Mouse (Mus musculus) C2C12 (cell line): Measurements from ENCODE around the gene Rhobtb3. TPM values are rescaled to one million over a fixed set of nuclear protein-coding genes. Genes with fewer than 3 reads are reported as not detected.
"Not testable (repeated sequence)": the region's sequence is repeated elsewhere in the genome, so short reads cannot be mapped to it uniquely, and the experiment has no call there.

ENCODE experiments used
- H3K27me3 ChIP-seq: one replicate; pipeline ENCODE4 v1.6.1; 2011; ENCODE audit not compliant: control insufficient read depth, insufficient read depth, insufficient read length
- H3K36me3 ChIP-seq: one replicate; pipeline ENCODE4 v1.6.1; 2011; ENCODE audit not compliant: control insufficient read depth, insufficient read depth
- H3K4me3 ChIP-seq: one replicate; pipeline ENCODE4 v1.5.1; 2011; ENCODE audit warnings: mild to moderate bottlenecking, control low read depth; ENCODE audit not compliant: poor library complexity, insufficient read depth, severe bottlenecking
- H3K79me2 ChIP-seq: one replicate; pipeline ENCODE4 v1.6.1; 2011; ENCODE audit not compliant: control insufficient read depth, insufficient read depth
- H3K79me3 ChIP-seq: one replicate; pipeline ENCODE4 v1.6.1; 2011; ENCODE audit warnings: low read depth, control low read depth
- H3ac ChIP-seq: one replicate; pipeline ENCODE3; 2011; ENCODE audit warnings: low read depth; ENCODE audit not compliant: control insufficient read depth, insufficient read length
- CEBPB ChIP-seq: IDR thresholded peaks from one replicate; pipeline ENCODE4 v1.6.1; 2011; ENCODE audit warnings: low read depth, mild to moderate bottlenecking, control low read depth, moderate library complexity
- CTCF ChIP-seq: IDR thresholded peaks from one replicate; pipeline ENCODE4 v1.5.1; 2011; ENCODE audit not compliant: control insufficient read depth, insufficient read depth, insufficient read length
- FOSL1 ChIP-seq: IDR thresholded peaks from one replicate; pipeline ENCODE4 v1.8.0; 2011; ENCODE audit warnings: mild to moderate bottlenecking, low read length; ENCODE audit not compliant: poor library complexity, insufficient read depth, severe bottlenecking
- MAX ChIP-seq: IDR thresholded peaks from one replicate; pipeline ENCODE4 v1.6.1; 2011; ENCODE audit warnings: mild to moderate bottlenecking, control low read depth
- MYOD1 ChIP-seq: IDR thresholded peaks from one replicate; pipeline ENCODE4 v1.6.1; 2011; ENCODE audit warnings: low read depth; ENCODE audit not compliant: control insufficient read depth, insufficient read length
- MYOG ChIP-seq: IDR thresholded peaks from one replicate; pipeline ENCODE4 v1.6.1; 2011; ENCODE audit not compliant: control insufficient read depth, insufficient read length; ENCODE audit errors: extremely low read depth
- USF1 ChIP-seq: IDR thresholded peaks from one replicate; pipeline ENCODE4 v1.6.1; 2011; ENCODE audit warnings: low read depth, mild to moderate bottlenecking, control low read depth, moderate library complexity
- polyA plus RNA-seq: library from polyadenylated mRNA; unstranded; fragments of >200 nt; fragmentation: generic; extraction: Trizol; gene quantifications from one replicate; pipeline ENCODE4 v1.2.1, GENCODE M21; 2012; ENCODE audit warnings: missing spikeins

Rhobtb3 gene
- polyA plus RNA-seq, 1 experiment, result 10.1 TPM

GRCm38 (mm10) chr13:75933287-75933686 lies 10.4 kb downstream of the Rhobtb3 start:
- no peak overlapping the region for H3ac ChIP-seq
- H3K79me2 ChIP-seq, result peaks cover 32% of the 10 kb centered on the region
- H3K79me3 ChIP-seq, result peaks cover 14% of the 10 kb centered on the region
- no peak overlapping the region for H3K4me3 ChIP-seq
- no peaks in the 10 kb centered on the region for H3K27me3 ChIP-seq
- peaks cover 37% of the 10 kb centered on the region for H3K36me3 ChIP-seq
- TF ChIP-seq MAX (no peak), CTCF (no peak), CEBPB (no peak), FOSL1 (no peak), MYOG (no peak), USF1 (no peak), MYOD1 (no peak)

DNA sequence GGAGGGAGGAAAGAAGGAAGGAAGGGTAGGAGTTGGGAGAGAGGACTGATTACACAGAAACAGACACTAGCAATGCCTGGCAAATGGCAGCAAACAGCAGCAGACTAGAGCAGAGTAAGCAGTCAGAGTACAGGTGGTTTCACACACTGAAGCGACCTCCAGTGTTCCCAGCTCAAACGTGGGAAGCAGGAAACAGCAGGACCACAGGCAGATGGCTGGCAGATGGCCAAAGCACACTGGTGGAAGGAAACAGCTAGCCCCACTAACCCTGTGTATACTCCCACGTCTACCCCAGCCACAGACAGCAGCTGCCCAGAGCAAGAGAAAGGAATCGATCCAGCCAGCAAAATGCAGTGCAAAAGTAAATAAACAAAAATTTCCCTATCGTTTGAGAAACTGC lies 12.7 kb downstream of the Rhobtb3 start:
- Histone ChIP-seq H3ac (no peak overlapping the region), H3K4me3 (no peak overlapping the region), H3K36me3 (peaks cover 30% of the 10 kb centered on the region), H3K27me3 (no peaks in the 10 kb centered on the region), H3K79me3 (peaks cover 11% of the 10 kb centered on the region), H3K79me2 (peaks cover 32% of the 10 kb centered on the region)
- TF ChIP-seq MYOD1, result no peak
- TF ChIP-seq CTCF, result no peak
- TF ChIP-seq USF1, result no peak

GRCm38 (mm10) chr13:75930660-75931059 lies 13.1 kb downstream of the Rhobtb3 start:
- H3K4me3 ChIP-seq, result no peak overlapping the region
- H3K36me3 ChIP-seq, result peaks cover 30% of the 10 kb centered on the region
- no peak overlapping the region for H3ac ChIP-seq
- TF ChIP-seq MYOG, result no peak
- no peak for TF ChIP-seq CTCF
- no peak for TF ChIP-seq MYOD1
- TF ChIP-seq USF1, result no peak
- TF ChIP-seq MAX, result no peak
- TF ChIP-seq CEBPB, result no peak
- TF ChIP-seq FOSL1, result no peak
- peaks cover 11% of the 10 kb centered on the region for H3K79me3 ChIP-seq
- no peaks in the 10 kb centered on the region for H3K27me3 ChIP-seq
- H3K79me2 ChIP-seq, result peaks cover 32% of the 10 kb centered on the region

DNA sequence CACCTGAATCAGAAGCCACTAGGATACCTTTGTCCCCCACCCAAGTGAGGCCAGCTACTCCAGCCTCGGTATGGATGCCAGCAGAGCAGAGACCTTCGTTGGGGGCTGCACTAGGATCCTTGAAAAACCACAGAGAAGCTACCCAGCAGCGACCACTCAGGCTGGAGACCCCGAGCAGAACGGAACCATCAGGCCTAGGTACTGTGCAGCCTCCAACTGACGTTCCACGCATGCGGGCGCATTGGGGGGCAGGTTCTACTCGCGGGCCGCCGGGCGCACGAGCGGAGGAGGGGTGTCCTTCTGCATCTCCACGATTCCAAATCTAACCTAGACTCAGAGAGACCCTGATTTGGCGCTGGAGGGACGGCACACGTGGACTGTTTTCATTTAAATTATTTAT lies 13.7 kb downstream of the Rhobtb3 start:
- TF ChIP-seq CEBPB, result no peak
- no peak for TF ChIP-seq CTCF
- no peak for TF ChIP-seq MAX
- no peak for TF ChIP-seq MYOD1
- no peak for TF ChIP-seq MYOG
- peaks cover 11% of the 10 kb centered on the region for H3K79me3 ChIP-seq
- peaks cover 32% of the 10 kb centered on the region for H3K79me2 ChIP-seq
- H3K4me3 ChIP-seq, result no peak overlapping the region
- no peaks in the 10 kb centered on the region for H3K27me3 ChIP-seq
- H3ac ChIP-seq, result no peak overlapping the region
- H3K36me3 ChIP-seq, result peaks cover 30% of the 10 kb centered on the region

DNA sequence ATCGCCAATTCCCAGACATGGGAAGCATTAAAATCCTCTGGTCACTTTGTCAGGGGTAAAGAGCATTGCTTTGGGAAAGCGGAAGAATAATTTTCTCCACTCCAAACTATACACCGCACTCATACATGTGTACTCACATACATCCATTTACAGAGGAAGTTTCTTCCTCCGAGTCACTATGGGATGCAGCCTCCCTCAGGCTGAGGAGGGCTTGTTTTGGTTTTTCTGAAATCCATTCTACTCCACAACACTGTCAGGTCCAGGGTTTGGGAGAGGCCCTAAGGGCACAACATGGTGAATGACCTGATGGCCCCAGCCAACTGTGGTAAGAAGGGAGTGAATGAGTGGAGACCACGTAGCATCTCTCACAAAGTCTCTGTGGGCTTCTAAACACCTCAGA lies 14.7 kb downstream of the Rhobtb3 start:
- H3K27me3 ChIP-seq, H3ac ChIP-seq, H3K4me3 ChIP-seq: not testable (repeated sequence)
- Histone ChIP-seq H3K79me2 (peaks cover 31% of the 10 kb centered on the region), H3K36me3 (peaks cover 30% of the 10 kb centered on the region), H3K79me3 (peaks cover 11% of the 10 kb centered on the region)

- TF ChIP-seq MYOG, result no peak
- TF ChIP-seq FOSL1, result no peak
- no peak for TF ChIP-seq USF1
- no peak for TF ChIP-seq MYOD1
- TF ChIP-seq CEBPB, result no peak
- TF ChIP-seq CTCF, result no peak
- no peak for TF ChIP-seq MAX
- H3ac ChIP-seq, result no peak overlapping the region
- no peak overlapping the region for H3K4me3 ChIP-seq
- peaks cover 23% of the 10 kb centered on the region for H3K36me3 ChIP-seq
- H3K79me2 ChIP-seq, result peaks cover 22% of the 10 kb centered on the region
- peaks cover 8% of the 10 kb centered on the region for H3K79me3 ChIP-seq
- H3K27me3 ChIP-seq, result no peaks in the 10 kb centered on the region
Observed at GRCm38 (mm10) chr13:75927951-75928350, 15.8 kb downstream of the Rhobtb3 start.
